Mouse (Mus musculus) brain, embryonic 14.5 days (tissue): ENCODE measurements around the gene Macf1. TPM values are rescaled to one million over a fixed set of nuclear protein-coding genes. Genes with fewer than 3 reads are reported as not detected.

Experiments
- DNase-seq: peaks from one replicate; pipeline ENCODE4 v3.0.0-alpha.2; 2011; ENCODE audit warnings: low read depth
- CTCF ChIP-seq: fragments of 200-500 bp; IDR thresholded peaks from 2 replicates; pipeline ENCODE4 v1.5.1; 2012; ENCODE audit warnings: inconsistent platforms, mild to moderate bottlenecking, moderate library complexity, borderline replicate concordance; ENCODE audit not compliant: insufficient read depth, insufficient read length; ENCODE audit errors: extremely low read depth
- POLR2A ChIP-seq: fragments of 200-500 bp; IDR thresholded peaks from 2 replicates; pipeline ENCODE4 v1.6.1; 2012; ENCODE audit warnings: mild to moderate bottlenecking, inconsistent platforms, borderline replicate concordance; ENCODE audit not compliant: poor library complexity, insufficient read depth, insufficient read length, severe bottlenecking; ENCODE audit errors: extremely low read depth
- polyA plus RNA-seq: library from polyadenylated mRNA; depleted of rRNA; stranded (reverse); fragments of >200 nt; gene quantifications from 2 replicates; pipeline ENCODE4 v1.2.3, GENCODE M21; 2012

Macf1 gene
- polyA plus RNA-seq, 1 experiment = 183 TPM

GRCm38 (mm10) chr4:123402244-123402643 is 281.9 kb downstream of the Macf1 start:
- no peak for DNase-seq
- TF ChIP-seq POLR2A (no peak), CTCF (no peak)

- DNase-seq = peak; percentile 29
- TF ChIP-seq POLR2A (no peak), CTCF (no peak)
Measured at GRCm38 (mm10) chr4:123401265-123401664, 282.9 kb downstream of the Macf1 start.

- no peak for DNase-seq
- no peak for TF ChIP-seq CTCF
- TF ChIP-seq POLR2A = no peak
Measured at GRCm38 (mm10) chr4:123397643-123398434, 286.3 kb downstream of the Macf1 start.

- no peak for TF ChIP-seq POLR2A
- TF ChIP-seq CTCF = no peak
- no peak for DNase-seq
Measured at GRCm38 (mm10) chr4:123397049-123397448, 287.1 kb downstream of the Macf1 start.

- TF ChIP-seq POLR2A (no peak), CTCF (no peak)
- DNase-seq = no peak
Measured at GRCm38 (mm10) chr4:123395435-123396000, 288.6 kb downstream of the Macf1 start.

- DNase-seq = no peak
- no peak for TF ChIP-seq POLR2A
Measured at GRCm38 (mm10) chr4:123394878-123395277, 289.3 kb downstream of the Macf1 start.

GRCm38 (mm10) chr4:123394269-123394668 is 289.9 kb downstream of the Macf1 start:
- DNase-seq = no peak
- no peak for TF ChIP-seq CTCF
- no peak for TF ChIP-seq POLR2A

GRCm38 (mm10) chr4:123393004-123393403 is 291.2 kb downstream of the Macf1 start:
- TF ChIP-seq POLR2A (no peak), CTCF (no peak)

GRCm38 (mm10) chr4:123392187-123392586 is 292.0 kb downstream of the Macf1 start:
- no peak for TF ChIP-seq POLR2A
- peak; percentile 55; the same call in 1 of the 2 replicates for TF ChIP-seq CTCF
- peak; percentile 41 for DNase-seq

More at GRCm38 (mm10) chr4:123393004-123393403, 291.2 kb downstream of the Macf1 start:
- no peak for DNase-seq

GRCm38 (mm10) chr4:123385028-123385427 is 299.1 kb downstream of the Macf1 start:
- no peak for TF ChIP-seq CTCF
- no peak for TF ChIP-seq POLR2A
- peak; percentile 61 for DNase-seq

GRCm38 (mm10) chr4:123383173-123383572 is 301.0 kb downstream of the Macf1 start:
- DNase-seq = no peak
- TF ChIP-seq CTCF (no peak), POLR2A (no peak)

GRCm38 (mm10) chr4:123382051-123382450 is 302.1 kb downstream of the Macf1 start:
- no peak for DNase-seq
- TF ChIP-seq POLR2A = no peak
- TF ChIP-seq CTCF = no peak
